Mouse (Mus musculus) testis, adult 10 weeks (tissue): ENCODE results near the gene Gale. TPM values are rescaled to one million over a fixed set of nuclear protein-coding genes. Genes with fewer than 3 reads are reported as not detected.

Experiments
- polyA plus RNA-seq: library from polyadenylated mRNA; stranded (reverse); fragments of 350-450 nt; fragmentation: Illumina TruSeq; extraction: RNeasy Lipid Tissue Mini Kit (QIAGEN cat#74804); gene quantifications from one replicate; pipeline ENCODE4 v1.2.3, GENCODE M21; 2014; ENCODE audit warnings: low read depth, low replicate concordance

Gene Gale
- not detected for polyA plus RNA-seq

GRCm38 (mm10) chr4:135963457-135964193 lies at the start of gene Gale:
Gale (plus strand) TSS chr4:135963727.

DNA sequence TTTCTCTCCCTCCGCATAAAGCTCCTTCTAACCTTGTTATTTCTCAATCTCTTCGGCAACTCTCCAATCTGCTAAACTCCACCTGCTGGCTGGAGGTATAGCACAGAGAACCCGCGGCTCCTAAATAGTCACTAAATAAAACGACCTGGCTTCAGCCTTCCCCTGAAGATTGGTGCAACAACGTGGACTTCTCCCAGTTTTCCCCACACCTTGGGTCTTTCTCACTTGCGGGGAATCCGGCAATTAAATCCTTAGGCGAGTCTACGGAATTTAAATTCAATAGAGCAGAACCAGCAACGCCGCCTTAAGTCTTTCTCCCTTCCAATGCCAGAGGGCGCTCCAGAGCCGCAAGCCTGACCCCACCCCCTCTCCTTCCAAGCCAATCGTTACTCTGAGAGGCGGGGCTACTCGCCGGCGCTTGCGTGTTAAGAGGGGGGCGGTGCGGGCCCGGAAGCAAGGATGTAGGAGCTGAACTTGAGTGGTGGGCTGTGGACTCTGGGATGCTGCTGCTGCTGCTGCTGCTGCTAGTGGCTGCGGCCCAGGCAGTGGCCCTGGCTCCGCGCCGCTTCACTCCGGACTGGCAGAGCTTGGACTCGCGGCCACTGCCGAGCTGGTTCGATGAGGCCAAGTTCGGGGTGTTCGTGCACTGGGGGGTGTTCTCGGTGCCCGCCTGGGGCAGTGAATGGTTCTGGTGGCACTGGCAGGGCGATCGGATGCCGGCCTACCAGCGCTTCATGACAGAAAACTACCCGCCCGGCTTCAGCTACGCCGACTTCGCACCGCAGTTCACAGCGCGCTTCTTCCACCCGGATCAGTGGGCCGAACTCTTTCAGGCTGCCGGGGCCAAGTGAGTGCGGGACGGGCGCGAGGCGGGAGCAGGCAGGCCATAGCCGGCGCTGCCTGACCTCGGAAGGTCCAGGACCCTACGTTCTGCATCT lies 43.0 kb upstream of the Gale start, which contains the start of gene Fuca1:
Fuca1 (plus strand) TSS at position 432 of the 938 bp plus-strand sequence.

DNA sequence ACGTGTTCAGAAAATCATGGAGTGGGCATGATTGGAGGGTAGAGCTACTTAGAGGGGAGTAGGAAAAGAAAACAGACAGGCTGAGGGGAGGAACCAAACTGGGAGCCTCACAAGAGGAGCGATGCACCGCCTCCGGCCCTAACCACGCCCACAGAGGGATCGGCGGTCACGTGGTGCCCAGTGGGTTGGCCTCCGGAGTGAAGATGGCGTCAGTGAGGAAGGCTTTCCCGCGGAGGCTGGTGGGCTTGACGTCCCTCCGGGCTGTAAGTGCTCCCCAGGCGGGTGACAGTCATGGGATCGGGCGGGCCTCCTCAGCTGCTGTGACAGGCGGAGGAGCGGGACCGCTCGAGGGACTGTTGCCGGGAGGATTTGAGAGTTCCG lies 17.3 kb upstream of the Gale start, which contains the start of gene Hmgcl:
Hmgcl (plus strand) TSS at position 171 of the 381 bp plus-strand sequence.

DNA sequence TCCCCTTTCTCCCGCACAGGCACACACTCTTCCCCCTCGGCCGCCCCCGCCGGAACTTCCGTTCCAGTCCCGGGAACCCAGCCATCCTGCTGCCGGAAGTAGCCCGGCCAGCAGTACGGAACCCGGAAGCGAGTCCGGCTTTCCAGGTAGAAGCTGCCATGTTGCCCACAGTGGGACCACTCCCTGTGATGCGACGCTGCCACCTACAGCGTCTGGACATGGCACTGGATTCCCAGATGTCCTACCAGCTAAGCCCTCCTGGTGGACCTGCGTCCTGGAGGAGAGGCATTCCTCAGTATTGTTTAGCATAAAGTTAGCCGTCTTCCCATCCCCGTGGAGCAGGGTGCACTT lies 9.0 kb downstream of the Gale start, which contains the start of gene Lypla2:
Lypla2 (minus strand) TSS at position 71 of the 351 bp plus-strand sequence.

GRCm38 (mm10) chr4:135986943-135987710 lies 23.6 kb downstream of the Gale start, which contains the start of gene Pithd1:
Pithd1 (minus strand) TSS chr4:135987264.

Other genes with a start within 250 kb of the Gale start
- not detected for gene Il22ra1, start 235.6 kb upstream of the Gale start, polyA plus RNA-seq
- 0.45 TPM for gene Myom3, start 204.0 kb upstream of the Gale start, polyA plus RNA-seq
- 290 TPM for gene Srsf10, start 108.0 kb upstream of the Gale start, polyA plus RNA-seq
- gene Pnrc2, start 89.9 kb upstream of the Gale start, polyA plus RNA-seq: 69.3 TPM
- gene Cnr2, start 68.3 kb upstream of the Gale start, polyA plus RNA-seq: 0.22 TPM
- gene Fuca1, start 43.0 kb upstream of the Gale start, polyA plus RNA-seq: 30.9 TPM
- gene Hmgcl, start 17.3 kb upstream of the Gale start, polyA plus RNA-seq: 1.6 TPM
- gene Lypla2, start 8.9 kb downstream of the Gale start, polyA plus RNA-seq: 0.25 TPM
- 63.0 TPM for gene Pithd1, start 23.5 kb downstream of the Gale start, polyA plus RNA-seq
- 23.1 TPM for gene Eloa, start 58.0 kb downstream of the Gale start, polyA plus RNA-seq
- gene Rpl11, start 89.7 kb downstream of the Gale start, polyA plus RNA-seq: 175 TPM
- gene Id3, start 179.8 kb downstream of the Gale start, polyA plus RNA-seq: not detected
- 0.27 TPM for gene E2f2, start 208.7 kb downstream of the Gale start, polyA plus RNA-seq
- 0.35 TPM for gene Asap3, start 242.6 kb downstream of the Gale start, polyA plus RNA-seq